Mouse (Mus musculus) CH12.LX (cell line): Measurements from ENCODE around the gene Msmb. TPM values are rescaled to one million over a fixed set of nuclear protein-coding genes. Genes with fewer than 3 reads are reported as not detected.
A peak's percentile ranks its signal among the peaks of the same experiment; 100 is the strongest.

Experiments
- DNase-seq: peaks from one replicate; pipeline ENCODE4 v3.0.0-alpha.2; 2013; ENCODE audit errors: extremely low read depth
- H3K27ac ChIP-seq: 2 replicates; pipeline ENCODE4 v1.5.1; 2012; ENCODE audit warnings: low read depth, mild to moderate bottlenecking, control low read depth, moderate library complexity; ENCODE audit not compliant: insufficient read depth
- H3K27me3 ChIP-seq: replicated peaks from 2 replicates; pipeline ENCODE3; 2012; ENCODE audit warnings: inconsistent platforms
- H3K36me3 ChIP-seq, 2 experiments: replicated peaks in 1 of 2; 2 replicates each; pipeline versions ENCODE3 to v1.6.1; 2012; ENCODE audit warnings: inconsistent platforms in 1 of 2, low read length in 1 of 2, mild to moderate bottlenecking in 1 of 2, mixed read lengths in 1 of 2, moderate library complexity in 1 of 2; ENCODE audit not compliant: control insufficient read depth in 1 of 2, insufficient read depth in 1 of 2
- H3K4me1 ChIP-seq, 2 experiments: 2 replicates each; pipeline ENCODE4 v1.6.1; 2012; ENCODE audit warnings: inconsistent platforms in 1 of 2, moderate library complexity in 1 of 2; ENCODE audit not compliant: insufficient read depth in 2 of 2, control insufficient read depth in 1 of 2
- H3K4me2 ChIP-seq: 2 replicates; pipeline ENCODE4 v1.6.1; 2012; ENCODE audit warnings: low read depth, mild to moderate bottlenecking, control low read depth; ENCODE audit not compliant: poor library complexity, insufficient read depth, severe bottlenecking
- H3K4me3 ChIP-seq, 3 experiments: fragments of 150-350 bp in 1 of 3; sonication (generic) in 1 of 3; replicated peaks in 1 of 3; 2 replicates each; pipeline versions ENCODE3 to v1.5.1; 2011 to 2012; ENCODE audit warnings: low read depth in 2 of 3, low read length in 2 of 3, mild to moderate bottlenecking in 2 of 3, moderate library complexity in 2 of 3, control low read depth in 1 of 3, improper control_type of control experiment in 1 of 3, inconsistent platforms in 1 of 3, mixed read lengths in 1 of 3; ENCODE audit not compliant: poor library complexity in 1 of 3
- H3K79me2 ChIP-seq: replicated peaks from 2 replicates; pipeline ENCODE4 v1.6.1; 2012; ENCODE audit warnings: mild to moderate bottlenecking, moderate library complexity; ENCODE audit not compliant: control insufficient read depth, poor library complexity, insufficient read depth, severe bottlenecking; ENCODE audit errors: extremely low read depth
- H3K9ac ChIP-seq: 2 replicates; pipeline ENCODE4 v1.6.1; 2012; ENCODE audit warnings: low read depth, mild to moderate bottlenecking, control low read depth, moderate library complexity; ENCODE audit not compliant: insufficient read depth
- H3K9me3 ChIP-seq: replicated peaks from 2 replicates; pipeline ENCODE3; 2012; ENCODE audit warnings: low read length, inconsistent platforms, mixed read lengths
- CTCF ChIP-seq, 2 experiments: IDR thresholded peaks in 1 of 2; conservative IDR thresholded peaks in 1 of 2; 2 replicates each; pipeline ENCODE4 v1.5.1; 2011 to 2012; ENCODE audit warnings: low read depth in 2 of 2, low read length in 2 of 2, improper control_type of control experiment in 1 of 2, inconsistent platforms in 1 of 2, mild to moderate bottlenecking in 1 of 2, moderate library complexity in 1 of 2
- GABPA ChIP-seq: IDR thresholded peaks from 2 replicates; pipeline ENCODE4 v1.6.1; 2012; ENCODE audit warnings: low read depth, low read length, improper control_type of control experiment, inconsistent platforms; ENCODE audit not compliant: insufficient replicate concordance
- IRF4 ChIP-seq: IDR thresholded peaks from 2 replicates; pipeline ENCODE4 v1.6.1; 2014; ENCODE audit warnings: low read depth, mild to moderate bottlenecking, inconsistent platforms, low read length, improper control_type of control experiment
- JUND ChIP-seq: conservative IDR thresholded peaks from 2 replicates; pipeline ENCODE4 v1.6.1; 2011; ENCODE audit warnings: low read depth, low read length, improper control_type of control experiment
- MXI1 ChIP-seq: IDR thresholded peaks from 2 replicates; pipeline ENCODE4 v1.6.1; 2011; ENCODE audit warnings: mild to moderate bottlenecking, low read depth, low read length, improper control_type of control experiment
- PAX5 ChIP-seq: IDR thresholded peaks from 2 replicates; pipeline ENCODE4 v1.6.1; 2012; ENCODE audit warnings: low read length, inconsistent platforms, mixed read lengths
- POLR2AphosphoS2 ChIP-seq: IDR thresholded peaks from 2 replicates; pipeline ENCODE4 v1.6.1; 2011; ENCODE audit warnings: low read depth, low read length, improper control_type of control experiment
- RAD21 ChIP-seq: IDR thresholded peaks from 2 replicates; pipeline ENCODE4 v1.6.1; 2011; ENCODE audit warnings: low read depth, mild to moderate bottlenecking, low read length, improper control_type of control experiment, moderate library complexity
- SMC3 ChIP-seq: IDR thresholded peaks from 2 replicates; pipeline ENCODE4 v1.6.1; 2011; ENCODE audit warnings: low read depth, low read length, improper control_type of control experiment
- ZMIZ1 ChIP-seq: IDR thresholded peaks from 2 replicates; pipeline ENCODE4 v1.6.1; 2012; ENCODE audit warnings: low read depth, mild to moderate bottlenecking, inconsistent platforms, low read length, improper control_type of control experiment
- ZNF384 ChIP-seq: IDR thresholded peaks from 2 replicates; pipeline ENCODE4 v1.6.1; 2012; ENCODE audit warnings: low read depth, low read length, improper control_type of control experiment, inconsistent platforms
- dilution Hi-C: fragments of 300-500 bp; cut with MboI; formaldehyde crosslinking; loops from 2 replicates; pipeline ENCODE4 v1.14.3; 2020; ENCODE audit warnings: low sequenced_read_pairs; ENCODE audit not compliant: extremely low pct_unique_long_range_greater_than_20kb, extremely low pct_ligation_motif_present
- in situ Hi-C: fragments of 300-500 bp; cut with MboI; formaldehyde crosslinking; loops from 3 replicates; pipeline ENCODE4 v1.14.3; 2019; ENCODE audit warnings: low sequenced_read_pairs, low pct_ligation_motif_present, low pct_unique_long_range_greater_than_20kb, mixed read lengths
- polyA plus RNA-seq: library from polyadenylated mRNA; unstranded; fragments of >175 nt; gene quantifications from 2 replicates; pipeline ENCODE4 v1.2.1, GENCODE M21; 2012; ENCODE audit warnings: low read depth; ENCODE audit not compliant: insufficient read length
- total RNA-seq, 2 experiments: library from RNA; depleted of rRNA; stranded (reverse); fragments of 300-350 nt in 1 of 2; fragments of >200 nt in 1 of 2; gene quantifications; 2 replicates each; pipeline ENCODE4 v1.2.3; 2012 to 2014

The Msmb gene
- total and polyA plus RNA-seq, 3 experiments: not detected

DNA sequence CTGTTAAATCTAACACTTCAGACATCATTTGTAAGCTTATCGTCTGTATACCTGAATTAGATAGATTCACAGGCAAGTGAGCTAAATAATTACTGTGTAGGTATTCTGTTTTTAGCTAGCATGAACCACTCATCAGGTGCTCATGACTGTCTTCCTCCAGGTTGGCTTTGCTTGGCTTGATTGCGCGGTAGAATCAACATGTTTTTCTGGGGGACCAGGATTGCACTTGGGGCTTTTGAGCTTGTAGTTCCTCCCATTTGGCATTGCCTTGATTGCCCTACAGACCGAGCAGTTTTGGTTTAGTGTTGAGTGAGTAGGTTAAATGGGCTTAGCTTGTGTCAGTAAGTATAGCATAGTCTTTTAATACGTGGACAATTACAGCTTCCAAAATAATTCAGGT is 20.4 kb downstream of the Msmb start:
- Histone ChIP-seq H3K9me3 (peaks cover 7% of the 10 kb centered on the region), H3K27me3 (no peaks in the 10 kb centered on the region), H3K36me3 (peaks cover 0 to 17% of the 10 kb centered on the region in 2 experiments), H3K4me2 (no peak overlapping the region), H3K27ac (no peak overlapping the region), H3K9ac (no peak overlapping the region), H3K4me1 (peaks cover 2 to 46% of the 10 kb centered on the region in 2 experiments; a peak in 2 of 4 replicates), H3K4me3 (no peak overlapping the region), H3K79me2 (peaks cover 56% of the 10 kb centered on the region)
- TF ChIP-seq CTCF (conservative IDR thresholded peaks at IDR 0.05 in 1 of 2, IDR thresholded peaks at IDR 0.05 in 1 of 2; ENCODE audit: low read depth in 2 of 2, low read length in 2 of 2): no peak
- no peak for TF ChIP-seq GABPA
- no peak for TF ChIP-seq ZNF384
- no peak for TF ChIP-seq IRF4
- TF ChIP-seq PAX5: no peak
- no peak for TF ChIP-seq ZMIZ1
- TF ChIP-seq RAD21: no peak
- no peak for TF ChIP-seq POLR2AphosphoS2
- no peak for TF ChIP-seq SMC3
- in situ Hi-C loops: no loop called here
- dilution Hi-C loops: no loop called here
- no peak for DNase-seq

DNA sequence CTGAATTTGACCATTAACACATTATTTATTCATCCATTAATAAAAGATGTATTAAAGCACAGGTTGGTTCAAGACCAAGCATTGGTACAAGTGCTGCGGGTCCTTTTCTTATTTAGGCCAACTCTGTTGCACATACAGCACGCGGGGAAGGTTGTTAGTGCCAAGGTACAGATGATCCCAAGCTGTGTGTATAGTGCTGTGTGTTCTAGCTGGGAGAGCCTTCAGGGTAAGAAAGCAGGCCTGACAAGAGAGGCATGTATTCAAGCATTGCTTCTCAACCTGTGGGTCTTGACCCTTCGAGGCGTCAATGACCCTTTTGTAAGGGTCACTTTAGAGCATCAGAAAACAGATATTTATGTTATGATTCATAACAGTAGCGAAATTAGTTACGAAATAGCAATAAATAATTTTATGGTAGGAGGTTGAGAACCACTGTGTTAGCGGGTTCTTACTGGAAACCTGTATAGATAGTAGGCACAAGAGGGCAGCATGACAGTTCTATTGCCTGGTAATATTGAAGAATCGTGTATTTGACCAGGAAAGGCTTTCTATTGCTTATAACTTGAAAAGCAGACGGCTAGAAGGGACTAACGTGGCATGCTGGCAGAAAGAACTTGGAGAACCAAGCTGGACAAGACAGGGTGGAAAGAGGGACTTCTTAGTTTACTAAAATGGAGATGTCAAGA is 21.5 kb downstream of the Msmb start:
- H3K36me3 ChIP-seq: peaks cover 0 to 9% of the 10 kb centered on the region in 2 experiments
- no peak for DNase-seq
- TF ChIP-seq RAD21 (peak; percentile 4; the same call in 1 of the 2 replicates), CTCF (conservative IDR thresholded peaks at IDR 0.05 in 1 of 2, IDR thresholded peaks at IDR 0.05 in 1 of 2; ENCODE audit: low read depth in 2 of 2, low read length in 2 of 2) (0 out of 4 replicates have a peak, but pooled peaks of 1 of the 2 experiments have one; percentile 11), MXI1 (no peak), JUND (no peak)
- TF ChIP-seq, all 38 proteins: peak for 2
- H3K4me3 ChIP-seq: no peak overlapping the region
- no peaks in the 10 kb centered on the region for H3K27me3 ChIP-seq
- H3K4me1 ChIP-seq: peaks cover 2 to 57% of the 10 kb centered on the region in 2 experiments; a peak in 2 of 4 replicates
- H3K79me2 ChIP-seq: peaks cover 66% of the 10 kb centered on the region
- in situ Hi-C loops (no loop called here), dilution Hi-C loops (no loop called here)
- no peak overlapping the region for H3K27ac ChIP-seq
- H3K9me3 ChIP-seq: peaks cover 4% of the 10 kb centered on the region
- H3K9ac ChIP-seq: no peak overlapping the region
- H3K4me2 ChIP-seq: no peak overlapping the region
